Comparison of ENCODE assay signal across 8 mouse cellular contexts in the genomic region with DNA sequence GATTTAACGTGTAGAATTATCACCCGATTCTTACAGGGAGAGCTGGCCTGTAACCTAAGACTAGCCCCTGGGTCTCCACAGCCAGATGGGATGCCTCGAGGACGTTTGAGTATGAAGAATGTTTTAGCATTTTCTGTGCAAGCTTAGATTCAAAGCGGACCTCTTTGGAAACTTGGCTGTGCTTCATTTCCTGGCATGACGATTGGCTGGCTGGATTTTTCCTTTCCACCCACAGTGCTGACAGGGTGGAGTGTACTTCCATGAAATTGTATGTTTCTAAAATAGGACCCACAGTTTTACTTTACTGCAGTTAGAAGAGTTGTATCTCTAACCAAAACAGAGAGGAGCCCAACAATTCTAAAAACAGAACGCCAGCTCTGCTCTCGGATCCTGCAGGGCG.
DNase-seq lines count a peak whose midpoint lies in the region; ATAC-seq and TF ChIP-seq lines count a peak whose summit lies in the region.

No protein-coding gene starts in this region.

- 41% methylated on average over 9 of the region's 9 CpGs for WGBS in heart, embryonic 15.5 days

- peaks cover 55% of the 10 kb centered on the region for H3K4me1 ChIP-seq in heart, embryonic 15.5 days (replicated peaks)

- H3K36me3 ChIP-seq in heart, embryonic 15.5 days: no peaks in the 10 kb centered on the region

- TF ChIP-seq CTCF in gastrocnemius, adult 2 months (IDR thresholded peaks at IDR 0.05): no peak

- intact Hi-C loops in gastrocnemius, adult 2 months (cut with DNase I): no loop called here
- intact Hi-C loops in gastrocnemius, postnatal 14 days (cut with DNase I; ENCODE audit: low total_unique reads): no loop called here

- H3K4me2 ChIP-seq in heart, embryonic 15.5 days: peak overlapping the region; percentile 16; the same call in 1 of the 2 replicates

- peak; percentile 63 for ATAC-seq in heart, embryonic 15.5 days (replicated peaks; ENCODE audit: insufficient number of reproducible peaks, insufficient read depth, low FRiP score, low read depth)

- peak overlapping the region; percentile 17 for H3K4me3 ChIP-seq in gastrocnemius, adult 2 months
- H3K4me3 ChIP-seq in heart, embryonic 15.5 days: no peak overlapping the region

- peak; percentile 45 for DNase-seq in gastrocnemius, adult 2 months
- DNase-seq in gastrocnemius, postnatal 14 days: no peak
- peak; percentile 32 to 53 for DNase-seq in layer of hippocampus, postnatal 36 days
- peak; percentile 46 to 66 for DNase-seq in right cerebral cortex, postnatal 36 days (ENCODE audit: low spot score in 2 of 2)
- no peak for DNase-seq in Muller cell, postnatal 12 days (ENCODE audit: inconsistent ontology term)
- DNase-seq in cerebellum, adult 18-20 months: no peak
- no peak for DNase-seq in cerebellum, adult 11-12 months

- no peak overlapping the region for H3K9ac ChIP-seq in heart, embryonic 15.5 days

- no peaks in the 10 kb centered on the region for H3K9me3 ChIP-seq in heart, embryonic 15.5 days (replicated peaks)

- peak overlapping the region; percentile 80 for H3K27ac ChIP-seq in gastrocnemius, adult 2 months
- peak overlapping the region; percentile 74 for H3K27ac ChIP-seq in heart, embryonic 15.5 days

- H3K27me3 ChIP-seq in heart, embryonic 15.5 days: no peaks in the 10 kb centered on the region

Comparison
In these comparisons a context has a peak if more than half of its experiments do, and no peak if none do; other contexts are left out.
1. DNase-seq: peak in gastrocnemius, adult 2 months (single experiment), layer of hippocampus, postnatal 36 days (2 of 2) and right cerebral cortex, postnatal 36 days (2 of 2); none in gastrocnemius, postnatal 14 days (single experiment), Muller cell, postnatal 12 days (single experiment), cerebellum, adult 18-20 months (0 of 2) and cerebellum, adult 11-12 months (single experiment).